Mouse (Mus musculus): ENCODE measurements at regions not wholly inside any gene's neighbourhood (a gene's known extent, or its start where the extent isn't known, plus 50 kb on each side); places are given as distances from the start of the nearest gene placed in this dataset.

DNA sequence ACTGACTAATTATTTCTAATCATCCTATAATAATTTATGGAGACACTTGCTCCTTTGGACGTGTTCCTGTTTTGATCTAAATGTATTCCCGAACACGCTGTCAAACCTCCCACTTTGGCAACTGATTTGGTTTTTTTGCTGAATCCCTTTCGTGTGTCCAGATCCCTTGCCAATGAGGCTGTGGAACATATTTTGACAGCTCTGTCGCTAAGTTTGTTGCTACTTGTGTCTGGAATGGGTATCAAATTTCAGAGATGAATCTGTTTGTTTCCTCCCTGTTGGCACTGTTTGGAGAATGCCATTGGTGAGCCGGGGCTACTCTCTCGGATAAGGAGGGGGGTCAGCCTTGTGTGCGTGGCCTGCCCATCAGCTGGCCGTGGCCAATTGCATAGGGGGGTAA, 277.2 kb upstream of the Tshz3 start:
- no peak for DNase-seq

DNA sequence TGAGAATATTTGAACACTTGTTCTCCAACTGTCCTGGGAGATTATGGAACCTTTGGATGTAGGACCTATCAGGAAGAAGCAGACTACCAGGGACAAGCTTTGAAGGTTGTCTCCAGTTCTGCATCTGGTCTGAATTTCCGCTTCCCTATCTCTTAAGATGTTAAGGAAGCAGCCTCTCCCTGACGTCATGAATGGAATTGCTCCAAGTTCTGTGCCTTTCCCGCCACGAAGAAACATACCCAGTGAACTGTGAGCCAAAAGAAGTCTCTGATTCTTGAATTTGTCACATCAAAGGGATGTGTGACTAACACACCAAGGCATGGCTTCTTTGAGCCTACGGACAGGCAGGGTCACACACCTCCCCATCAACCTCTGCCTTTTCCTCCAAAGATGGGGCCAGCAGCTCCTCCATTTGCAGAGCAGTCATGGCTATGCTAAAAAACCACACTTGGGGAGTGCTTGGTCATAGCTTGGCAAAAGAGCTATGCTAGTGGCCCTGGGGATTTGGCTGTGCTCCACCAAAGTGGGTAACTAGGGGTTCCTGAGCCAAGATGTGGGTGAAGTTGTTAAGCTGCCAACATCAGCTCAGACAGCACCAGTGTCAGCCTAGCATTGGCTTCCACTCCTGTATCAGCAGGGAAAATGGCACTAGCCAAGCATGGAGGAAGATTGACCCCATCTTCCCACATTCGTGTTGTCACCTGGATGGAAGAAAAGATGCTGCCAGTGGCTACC, 248.6 kb upstream of the Tshz3 start:
- DNase-seq, result no peak

GRCm38 (mm10) chr7:36453816-36454215, 244.1 kb upstream of the Tshz3 start:
- DNase-seq, result no peak

GRCm38 (mm10) chr7:36456080-36456479, 241.8 kb upstream of the Tshz3 start:
- DNase-seq, result no peak

DNA sequence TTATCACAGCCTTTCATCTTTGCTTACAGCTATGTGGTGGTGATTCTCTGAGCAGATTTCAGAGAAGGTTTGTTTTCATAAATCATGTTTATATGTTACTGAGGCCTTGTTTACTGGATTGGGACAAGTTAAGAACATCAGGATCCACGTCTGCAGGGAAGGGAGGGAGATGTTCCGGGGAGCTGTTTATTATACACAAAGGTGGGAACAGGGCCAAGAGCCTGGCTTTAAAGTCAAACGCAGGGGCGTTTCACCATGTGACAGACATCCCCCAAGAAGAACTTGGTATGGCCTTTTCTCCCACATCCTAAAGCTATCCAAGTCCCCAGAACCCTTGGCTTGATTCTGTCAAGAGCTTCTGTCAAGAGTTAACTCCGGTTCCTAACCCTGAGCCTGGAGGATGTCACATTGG, 235.5 kb upstream of the Tshz3 start:
- peak in 1 of 2 experiments; percentile 11 for DNase-seq

DNA sequence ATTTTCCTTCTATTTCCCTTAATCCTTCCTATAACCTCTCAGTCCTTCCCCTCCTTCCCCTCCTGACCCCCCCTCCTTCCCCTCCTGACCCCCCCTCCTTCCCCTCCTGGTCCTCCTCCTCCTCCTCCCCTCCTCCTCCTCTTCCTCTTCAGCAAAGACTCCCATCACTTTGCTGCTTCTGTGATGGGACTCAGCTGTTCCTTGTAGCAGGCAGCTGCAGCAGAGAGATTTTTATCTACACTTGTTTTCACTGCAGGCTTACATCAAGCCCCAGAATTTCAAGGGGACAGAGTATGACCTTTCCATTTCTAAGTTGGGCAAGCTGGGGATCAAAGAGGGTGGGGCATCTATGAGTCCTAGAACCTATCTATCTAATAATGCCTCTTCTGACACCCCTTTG, 228.5 kb upstream of the Tshz3 start:
- peak in 1 of 2 experiments; percentile 2 for DNase-seq

GRCm38 (mm10) chr7:36473532-36473931, 224.4 kb upstream of the Tshz3 start:
- DNase-seq, result peak in 1 of 2 experiments; percentile 3

DNA sequence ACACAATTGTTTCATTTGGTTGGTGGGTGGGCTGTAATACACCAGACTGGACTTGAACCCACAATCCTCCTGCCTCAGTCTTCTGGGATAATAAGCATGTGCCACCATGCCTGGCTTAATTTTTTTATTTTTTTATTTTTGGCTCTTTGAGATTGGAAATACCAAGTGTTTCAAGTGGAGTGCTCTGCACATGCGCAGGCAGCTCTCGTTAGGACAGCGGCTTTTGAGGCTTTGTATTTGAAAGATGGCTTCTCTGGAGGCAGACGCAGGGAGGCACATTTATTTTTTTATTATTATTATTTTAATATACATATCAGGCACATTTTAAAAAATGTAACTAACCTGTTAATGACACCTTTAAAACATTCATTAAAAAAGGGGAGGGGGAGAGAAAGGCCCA, 221.5 kb upstream of the Tshz3 start:
- DNase-seq, result no peak

- peak in 1 of 2 experiments; percentile 27 for DNase-seq
These were observed 220.9 kb upstream of the Tshz3 start for GRCm38 (mm10) chr7:36476851-36477644.

- no peak for DNase-seq
These were observed 209.8 kb upstream of the Tshz3 start for GRCm38 (mm10) chr7:36488155-36488554.

- no peak for DNase-seq
These were observed 206.7 kb upstream of the Tshz3 start for GRCm38 (mm10) chr7:36491173-36491581.

GRCm38 (mm10) chr7:36504010-36504875, 193.7 kb upstream of the Tshz3 start:
- no peak for DNase-seq

- DNase-seq, result no peak
These were observed 190.0 kb upstream of the Tshz3 start for GRCm38 (mm10) chr7:36507895-36508431.

DNA sequence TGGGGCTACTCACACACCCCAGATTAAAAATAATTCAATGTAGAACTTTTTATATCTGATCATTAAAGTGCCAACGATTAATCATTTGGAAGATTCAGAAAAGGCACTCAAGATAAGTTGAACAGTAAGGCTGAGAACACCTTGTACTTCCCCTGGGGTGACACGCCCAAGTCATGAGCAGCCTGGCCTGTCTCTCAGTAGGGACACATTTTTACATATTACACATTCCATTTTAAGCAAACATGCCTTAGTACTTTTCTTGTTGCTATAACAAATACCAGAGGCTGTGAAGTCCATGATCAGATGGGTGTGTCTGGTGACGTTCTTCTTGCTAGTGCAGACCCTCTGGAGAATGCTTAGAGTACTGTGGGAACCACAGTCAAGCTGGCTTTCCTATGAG, 184.2 kb upstream of the Tshz3 start:
- DNase-seq, result no peak

GRCm38 (mm10) chr7:36516094-36516663, 181.7 kb upstream of the Tshz3 start:
- no peak for DNase-seq

DNA sequence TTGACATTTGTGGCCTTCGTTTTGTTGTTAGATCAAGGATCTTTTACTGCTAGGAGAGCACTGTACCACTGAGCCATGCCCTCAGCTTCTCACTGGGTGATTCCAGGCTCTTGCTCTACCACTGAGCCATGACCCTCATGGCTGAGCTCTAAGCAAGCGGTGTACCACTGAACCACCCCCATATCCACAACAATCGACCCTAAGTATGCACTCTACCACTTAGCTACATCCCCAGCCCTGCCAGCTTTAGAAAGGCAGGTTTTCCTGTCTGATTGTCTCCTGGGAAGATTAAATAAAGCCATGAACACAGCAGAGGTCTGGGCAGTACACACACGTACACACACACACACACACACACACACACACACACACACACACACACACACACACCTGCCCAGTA, 178.9 kb upstream of the Tshz3 start:
- no peak for DNase-seq

DNA sequence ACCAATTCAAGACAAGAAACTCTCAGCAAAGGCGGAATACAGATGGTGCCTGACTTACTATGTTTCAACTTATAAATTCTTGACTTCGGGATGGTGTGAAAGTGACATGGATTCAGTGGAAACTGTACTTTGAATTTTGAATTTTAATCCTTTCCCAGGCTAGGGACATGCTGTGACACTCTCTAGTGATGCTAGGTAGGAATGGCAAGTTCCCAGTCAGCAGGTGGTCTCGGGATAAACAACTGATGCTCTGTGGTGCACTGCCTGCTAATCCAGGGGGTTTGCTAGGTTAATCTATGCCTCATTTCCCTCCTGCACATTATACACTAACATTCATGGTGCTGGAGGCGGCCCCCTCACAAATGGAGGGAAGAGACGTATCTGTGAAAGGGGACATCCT, 175.0 kb upstream of the Tshz3 start:
- no peak for DNase-seq

GRCm38 (mm10) chr7:36526148-36526547, 171.8 kb upstream of the Tshz3 start:
- DNase-seq, result no peak

GRCm38 (mm10) chr7:36526692-36527091, 171.2 kb upstream of the Tshz3 start:
- no peak for DNase-seq

DNA sequence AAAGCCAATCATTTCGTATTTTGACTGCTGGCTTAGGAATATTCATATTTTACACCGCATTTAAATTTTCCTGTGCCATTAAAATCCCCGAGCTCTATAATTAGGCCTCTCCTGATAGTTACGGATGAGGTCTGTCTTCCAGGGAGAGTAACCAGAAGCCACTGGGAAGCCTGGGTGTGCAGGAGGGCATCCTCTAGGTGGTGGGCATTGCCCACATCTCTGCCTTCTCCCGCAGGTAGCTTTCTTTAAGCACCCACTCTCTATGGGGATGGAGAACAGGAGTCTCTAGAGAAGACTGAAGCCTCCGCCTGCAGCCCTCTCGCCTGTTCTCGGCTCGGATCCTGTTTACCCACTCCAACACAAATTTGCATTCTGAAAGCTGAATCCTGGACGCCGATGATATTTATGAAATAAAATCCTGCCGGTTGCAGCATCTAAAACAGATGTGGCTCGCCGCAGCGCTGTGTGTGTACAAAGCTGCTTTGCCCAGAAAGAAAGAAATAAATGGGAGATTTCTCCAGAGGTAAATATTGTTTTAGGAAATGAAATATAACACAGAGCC, 168.3 kb upstream of the Tshz3 start:
- no peak for DNase-seq

DNA sequence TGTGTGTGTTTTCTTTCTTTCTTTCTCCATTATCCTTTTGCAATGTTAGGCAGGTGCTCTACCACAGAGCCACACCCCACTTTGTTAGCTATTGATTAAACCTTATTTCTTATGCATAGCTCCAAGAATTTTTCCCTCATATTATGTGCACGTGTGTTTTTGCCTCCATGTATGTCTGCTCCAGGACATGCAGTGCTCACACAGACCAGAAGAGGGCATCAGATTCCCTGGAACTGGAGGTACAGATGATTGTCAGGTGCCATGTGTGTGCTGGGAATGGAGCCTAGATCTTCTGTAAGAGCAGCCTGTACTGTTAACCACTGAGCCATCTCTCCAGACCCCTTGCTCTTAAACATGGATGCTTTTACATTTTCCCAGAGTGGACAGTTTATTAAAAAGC, 166.4 kb upstream of the Tshz3 start:
- DNase-seq, result peak in 1 of 2 experiments; percentile 23

DNA sequence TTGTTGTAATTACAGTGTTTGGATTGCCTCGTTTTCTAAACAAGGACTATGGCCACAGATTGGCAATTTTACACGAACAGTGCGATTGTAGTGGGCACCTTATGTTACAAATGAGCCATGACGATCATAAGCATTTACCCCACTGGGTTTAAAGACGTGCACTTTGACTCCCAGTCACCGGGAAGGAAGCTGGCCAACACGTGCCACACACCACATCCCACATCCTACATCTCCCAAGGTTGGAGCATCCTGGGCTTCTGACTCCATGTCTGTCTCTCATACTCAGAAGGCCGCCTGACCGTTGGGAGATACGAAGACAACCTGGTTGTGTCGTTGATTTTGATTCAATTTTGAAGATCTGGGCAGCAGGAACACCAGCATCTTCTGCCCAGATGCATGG, 159.8 kb upstream of the Tshz3 start:
- DNase-seq, result no peak
